Mouse (Mus musculus) kidney, postnatal 14 days (tissue): ENCODE measurements around the gene Tti1.
A peak's percentile ranks its signal among the peaks of the same experiment; 100 is the strongest.

Experiments
- DNase-seq: peaks from one replicate; pipeline ENCODE4 v3.0.0; 2022; ENCODE audit warnings: mixed read lengths

Tti1 gene

GRCm38 (mm10) chr2:157970124-157970523, 58.1 kb downstream of the Tti1 start:
- DNase-seq, result no peak

GRCm38 (mm10) chr2:157967856-157968255, 60.4 kb downstream of the Tti1 start:
- no peak for DNase-seq

GRCm38 (mm10) chr2:157957707-157958108, 70.5 kb downstream of the Tti1 start:
- DNase-seq, result peak; percentile 21

GRCm38 (mm10) chr2:157953978-157954377, 74.3 kb downstream of the Tti1 start:
- no peak for DNase-seq

- peak; percentile 57 for DNase-seq
These were observed 83.9 kb downstream of the Tti1 start for GRCm38 (mm10) chr2:157944156-157944893.

- DNase-seq, result peak; percentile 89
These were observed 84.6 kb downstream of the Tti1 start for GRCm38 (mm10) chr2:157943514-157944155.

GRCm38 (mm10) chr2:157940586-157941185, 87.5 kb downstream of the Tti1 start:
- DNase-seq, result no peak

GRCm38 (mm10) chr2:157936676-157937075, 91.6 kb downstream of the Tti1 start:
- no peak for DNase-seq

GRCm38 (mm10) chr2:157935444-157936171, 92.6 kb downstream of the Tti1 start:
- DNase-seq, result no peak

- no peak for DNase-seq
These were observed 95.6 kb downstream of the Tti1 start for GRCm38 (mm10) chr2:157932655-157933054.
